Mouse (Mus musculus) gastrocnemius, adult 2 months (tissue): ENCODE data around the gene Ndc1. TPM values are rescaled to one million over a fixed set of nuclear protein-coding genes. Genes with fewer than 3 reads are reported as not detected.

Source experiments
- DNase-seq: peaks from one replicate; pipeline ENCODE4 v3.0.0; 2022
- H3K27ac ChIP-seq: fragments of 200-600 bp; 2 replicates; pipeline ENCODE4 v1.8.1; 2022; ENCODE audit warnings: mild to moderate bottlenecking
- H3K4me3 ChIP-seq: fragments of 200-600 bp; 2 replicates; pipeline ENCODE4 v1.8.1; 2022; ENCODE audit warnings: mild to moderate bottlenecking, moderate library complexity
- CTCF ChIP-seq: fragments of 200-600 bp; IDR thresholded peaks from 2 replicates; pipeline ENCODE4 v1.8.1; 2022; ENCODE audit warnings: antibody characterized with exemption, mild to moderate bottlenecking, moderate library complexity
- intact Hi-C: fragments of 180-260 bp; cut with DNase I; formaldehyde crosslinking; loops from one replicate; pipeline ENCODE4 v1.15.1; 2025
- total RNA-seq, 2 experiments: library from RNA; stranded (reverse); gene quantifications; 2 replicates each; pipeline ENCODE4 v1.2.3; 2021

The Ndc1 gene
- total RNA-seq, 2 experiments from 2014 or later: 6.0 to 8.4 TPM

DNA sequence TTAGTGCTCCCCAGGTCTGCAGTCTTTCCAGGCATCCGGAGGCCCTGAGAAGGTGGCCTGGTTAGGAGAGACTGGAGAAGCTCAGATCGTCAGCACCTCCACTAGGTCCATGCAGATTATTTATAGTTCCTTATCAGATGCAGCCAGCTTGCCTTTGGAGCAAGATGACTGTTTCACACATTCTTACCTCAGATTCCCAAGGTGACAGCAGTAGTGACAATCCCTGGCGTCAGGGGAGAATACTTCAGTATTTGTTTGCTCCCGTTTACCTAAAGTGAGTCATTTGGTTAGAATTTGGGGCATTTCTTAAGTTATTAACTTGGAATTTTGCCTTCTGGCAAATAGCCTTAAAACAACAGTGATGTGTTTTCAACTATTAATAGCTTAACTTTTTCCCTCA is 7.1 kb downstream of the Ndc1 start:
- no peak for TF ChIP-seq CTCF
- no peak overlapping the region; the same call in 1 of the 2 replicates for H3K27ac ChIP-seq
- no peak for DNase-seq
- intact Hi-C loops: no loop called here
- H3K4me3 ChIP-seq: no peak overlapping the region

DNA sequence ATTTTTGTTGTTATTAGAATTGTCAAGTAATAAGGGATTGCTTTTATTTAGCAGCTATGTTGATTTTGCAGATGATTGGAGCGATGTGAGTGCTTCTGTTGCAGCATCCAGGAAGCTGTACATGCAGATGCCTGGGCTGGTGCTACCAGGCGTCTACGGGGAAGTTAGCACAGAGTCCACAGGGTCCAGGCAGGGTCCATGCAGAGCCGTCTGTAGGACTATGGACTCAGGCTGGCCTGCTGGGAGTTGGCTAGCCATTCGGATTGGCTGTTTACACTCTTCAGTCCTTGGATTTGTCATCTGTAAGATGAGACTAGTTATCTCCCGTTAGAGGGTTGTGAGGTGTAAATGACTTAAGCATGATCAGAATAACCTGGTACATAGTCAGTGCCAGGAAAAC is 11.4 kb downstream of the Ndc1 start:
- no peak for TF ChIP-seq CTCF
- intact Hi-C loops: no loop called here
- Histone ChIP-seq H3K4me3 (no peak overlapping the region), H3K27ac (peak overlapping the region; percentile 67; the same call in 1 of the 2 replicates)
- peak; percentile 42 for DNase-seq

DNA sequence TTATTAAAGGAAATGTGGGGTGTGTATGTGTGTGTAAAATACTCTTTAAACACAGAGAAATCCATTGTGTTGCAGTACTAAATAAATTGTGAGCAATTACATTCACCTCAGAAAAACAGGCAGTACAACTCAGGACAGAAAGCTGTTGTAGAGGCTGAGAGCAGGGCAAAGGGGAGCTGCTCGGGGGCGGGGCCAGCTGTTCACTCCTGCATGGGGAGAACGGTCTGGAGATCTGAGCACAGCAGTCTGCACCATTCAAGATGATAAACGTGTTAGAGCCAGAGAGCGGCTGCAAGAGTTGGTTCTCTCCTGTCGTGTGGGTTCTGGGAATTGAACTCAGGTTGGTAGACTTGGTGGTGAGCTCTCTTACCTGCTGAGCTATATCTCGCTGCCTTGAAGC is 13.3 kb downstream of the Ndc1 start:
- DNase-seq: no peak
- intact Hi-C loops: no loop called here
- no peak for TF ChIP-seq CTCF
- Histone ChIP-seq H3K27ac (no peak overlapping the region), H3K4me3 (no peak overlapping the region)

DNA sequence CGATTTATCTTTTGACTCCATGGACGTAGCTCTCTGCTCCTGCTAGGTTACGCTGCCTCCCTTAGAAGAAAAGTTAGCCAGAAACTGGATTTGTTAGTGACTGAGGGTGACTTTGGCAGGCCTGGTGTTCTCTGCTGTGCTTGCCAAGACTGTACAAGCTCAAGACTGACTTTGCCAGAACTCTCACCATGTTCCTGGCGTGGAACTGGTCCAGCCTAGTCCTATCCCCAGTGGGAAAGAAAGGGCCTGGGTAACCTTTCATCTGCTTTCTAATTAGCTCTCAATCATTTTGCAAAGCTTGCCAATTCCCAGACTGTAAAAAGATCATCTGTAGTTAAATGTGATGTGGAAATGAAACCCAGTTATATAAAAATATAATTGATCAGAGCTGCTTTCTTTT is 19.5 kb downstream of the Ndc1 start:
- Histone ChIP-seq H3K4me3 (no peak overlapping the region), H3K27ac (no peak overlapping the region)
- peak; percentile 44 for DNase-seq
- no peak for TF ChIP-seq CTCF
- intact Hi-C loops: no loop called here

DNA sequence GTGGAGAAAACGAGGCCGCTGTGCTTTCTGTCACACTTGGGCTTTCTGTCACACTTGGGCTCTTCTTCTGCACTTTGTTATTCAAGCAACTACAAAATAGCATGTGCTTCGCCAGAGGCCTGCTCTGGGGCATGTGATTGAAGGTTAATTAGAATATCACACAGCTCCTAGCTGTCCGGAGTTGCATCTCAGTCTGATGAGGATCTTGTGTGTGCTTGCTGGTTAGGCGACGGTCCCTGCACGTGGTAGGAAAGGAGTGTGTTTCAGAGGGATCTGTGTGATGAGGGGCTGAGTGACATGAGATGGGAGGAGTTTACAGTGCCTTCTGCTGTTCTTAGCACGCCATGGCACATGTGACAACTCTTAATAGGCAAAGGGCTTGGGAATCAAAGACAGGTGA is 19.9 kb downstream of the Ndc1 start:
- no peak overlapping the region for H3K4me3 ChIP-seq
- no peak for DNase-seq
- no peak for TF ChIP-seq CTCF
- H3K27ac ChIP-seq: no peak overlapping the region
- intact Hi-C loops: no loop called here

DNA sequence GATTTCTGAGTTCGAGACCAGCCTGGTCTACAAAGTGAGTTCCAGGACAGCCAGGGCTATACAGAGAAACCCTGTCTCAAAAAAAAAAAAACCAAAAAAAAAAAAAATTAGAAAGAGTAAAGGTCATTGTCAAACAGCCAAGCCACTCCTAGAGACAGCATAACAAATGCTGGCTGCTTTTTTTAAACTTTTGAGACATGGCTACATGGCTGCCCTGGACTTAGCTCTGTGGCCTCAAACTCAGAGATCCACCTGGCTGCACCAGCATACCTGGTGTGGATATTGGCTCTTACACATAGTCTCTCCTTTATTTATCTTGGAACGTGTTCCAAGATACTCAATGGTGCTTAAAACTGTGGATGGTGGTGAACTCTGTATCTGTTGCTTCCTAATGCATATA is 20.7 kb downstream of the Ndc1 start:
- no peak overlapping the region for H3K4me3 ChIP-seq
- no peak for TF ChIP-seq CTCF
- intact Hi-C loops: no loop called here
- H3K27ac ChIP-seq: no peak overlapping the region
- DNase-seq: no peak

DNA sequence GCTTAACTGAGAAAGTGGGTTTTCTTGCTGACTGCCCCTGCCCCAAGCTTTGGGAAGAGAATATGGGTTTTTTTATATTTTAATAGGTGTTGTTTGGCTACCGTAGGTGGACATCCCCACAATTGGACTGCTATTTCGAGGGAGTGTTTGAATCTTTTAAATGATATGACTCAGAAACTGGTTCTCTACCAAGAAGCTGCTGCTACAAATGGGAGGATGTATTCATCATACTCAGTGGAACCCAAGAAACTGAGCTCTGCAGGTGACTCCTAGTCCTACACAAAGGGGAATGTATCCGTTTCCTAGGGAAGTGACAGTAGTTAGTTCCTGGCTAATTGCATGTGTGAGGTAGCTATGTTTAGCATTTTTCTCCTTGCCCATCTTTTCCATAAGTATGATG is 21.8 kb downstream of the Ndc1 start:
- Histone ChIP-seq H3K27ac (no peak overlapping the region), H3K4me3 (no peak overlapping the region)
- TF ChIP-seq CTCF: no peak
- intact Hi-C loops: no loop called here
- DNase-seq: no peak

DNA sequence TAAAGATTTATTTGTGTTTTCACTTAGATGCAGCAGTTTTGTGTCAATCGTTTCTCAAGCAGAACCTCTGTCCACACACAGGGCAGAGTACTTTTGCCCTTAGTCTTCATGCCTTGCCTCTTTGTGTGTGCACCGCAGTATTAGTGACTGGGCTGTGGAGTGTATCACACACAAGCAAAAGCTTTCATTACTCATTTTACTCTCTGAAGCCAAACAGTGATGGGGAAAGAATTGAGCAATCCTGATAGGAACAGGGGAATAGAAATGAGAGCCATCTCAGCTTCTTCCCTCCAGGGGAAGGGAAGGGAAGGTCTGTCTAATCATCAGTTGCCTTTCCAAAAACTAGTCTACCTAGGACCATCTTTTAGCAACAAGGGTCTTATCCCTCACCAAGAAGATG is 26.2 kb downstream of the Ndc1 start:
- Histone ChIP-seq H3K27ac (no peak overlapping the region), H3K4me3 (no peak overlapping the region)
- TF ChIP-seq CTCF: no peak
- DNase-seq: no peak
- intact Hi-C loops: no loop called here

DNA sequence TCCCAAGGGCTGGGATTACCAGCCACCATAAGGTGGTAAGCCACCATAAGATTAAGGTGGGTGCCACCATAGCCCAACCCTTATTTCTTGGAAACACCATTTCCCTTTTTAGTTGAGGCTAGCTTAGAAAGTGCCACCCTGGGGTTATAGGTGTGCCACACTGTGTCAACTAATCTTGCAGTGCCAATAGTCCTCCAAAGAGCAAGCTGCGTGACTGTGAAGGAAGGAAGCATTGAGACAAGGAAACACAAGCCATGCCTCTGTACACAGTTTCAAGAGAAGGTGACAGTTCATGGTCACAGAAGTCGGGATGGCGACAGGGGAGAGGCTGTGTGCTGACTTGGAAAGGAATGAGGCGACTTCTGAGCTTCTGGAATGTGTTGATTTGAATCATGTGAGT is 52.6 kb downstream of the Ndc1 start:
- DNase-seq: no peak
- Histone ChIP-seq H3K4me3 (no peak overlapping the region), H3K27ac (no peak overlapping the region)
- intact Hi-C loops: loop anchor here (5.0 kb wide), 1 partner anchor 182 kb away; no protein-coding TSS in a partner anchor
- TF ChIP-seq CTCF: no peak

DNA sequence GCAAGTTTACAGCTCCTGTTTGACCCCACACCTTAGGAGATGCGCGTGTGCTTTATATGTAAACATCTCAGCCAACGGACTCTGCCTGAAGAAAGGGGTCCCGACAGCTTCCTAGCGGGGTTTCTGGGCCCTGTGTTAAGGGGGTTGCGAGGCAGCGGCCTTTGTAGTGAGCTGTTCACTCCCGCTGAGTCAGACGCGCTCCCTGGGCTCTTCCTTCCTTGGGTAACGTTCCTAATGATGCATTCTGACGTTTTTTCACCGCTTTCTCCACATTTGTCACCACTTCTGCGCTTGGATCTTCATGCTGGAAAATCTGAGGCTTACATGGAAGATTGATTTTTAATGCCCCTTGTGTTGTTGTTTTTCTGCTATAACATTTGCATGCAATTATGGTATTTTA is 54.1 kb downstream of the Ndc1 start:
- no peak overlapping the region for H3K4me3 ChIP-seq
- intact Hi-C loops: loop anchor here (1.0 to 5.0 kb wide), 2 partner anchors 181 to 232 kb away; no protein-coding TSS in a partner anchor
- no peak for TF ChIP-seq CTCF
- no peak for DNase-seq
- H3K27ac ChIP-seq: no peak overlapping the region

DNA sequence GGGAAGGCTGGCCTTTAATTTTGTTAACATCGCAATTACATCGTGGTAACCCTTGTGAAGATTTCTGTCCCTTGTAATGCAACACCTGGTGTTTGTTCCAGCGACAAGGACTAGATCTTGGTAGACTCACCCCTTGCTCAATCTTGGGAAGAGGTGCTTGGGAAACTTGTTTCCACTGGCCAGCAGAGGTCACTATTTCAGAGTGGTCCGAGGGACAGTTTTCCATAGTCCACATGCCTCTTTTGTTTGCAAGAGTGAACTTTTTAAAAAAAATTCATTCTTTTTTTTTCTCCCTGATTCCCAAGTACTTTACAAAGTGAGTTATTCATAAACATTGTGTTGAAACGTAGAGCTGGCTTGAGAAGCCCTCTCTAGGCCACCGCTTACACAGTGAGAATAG is 54.6 kb downstream of the Ndc1 start:
- Histone ChIP-seq H3K27ac (no peak overlapping the region), H3K4me3 (no peak overlapping the region)
- intact Hi-C loops: loop anchor here (1.0 to 5.0 kb wide), 2 partner anchors 180 to 231 kb away; no protein-coding TSS in a partner anchor
- DNase-seq: no peak
- peak; percentile 70 for TF ChIP-seq CTCF

DNA sequence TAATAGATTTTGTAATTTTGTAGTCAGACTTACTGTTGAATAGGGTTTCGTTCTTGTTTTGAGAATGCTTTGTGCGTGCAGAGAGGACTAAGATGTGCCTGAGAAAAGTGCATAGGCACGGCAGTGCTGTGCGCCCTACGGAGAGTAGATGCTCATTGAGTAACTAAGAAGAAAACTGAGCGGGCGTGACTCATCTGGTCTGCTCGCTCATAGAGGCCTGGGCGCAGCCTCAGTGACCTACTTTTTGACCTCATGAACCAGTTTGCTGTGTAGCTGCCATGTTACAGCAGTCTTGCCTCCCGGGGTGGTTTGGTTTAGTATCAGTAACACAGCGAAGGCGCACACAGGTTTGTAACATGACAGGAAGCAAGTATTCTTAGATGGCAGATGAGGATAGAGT is 58.0 kb downstream of the Ndc1 start:
- Histone ChIP-seq H3K27ac (no peak overlapping the region), H3K4me3 (no peak overlapping the region)
- intact Hi-C loops: no loop called here
- no peak for TF ChIP-seq CTCF
- DNase-seq: no peak

DNA sequence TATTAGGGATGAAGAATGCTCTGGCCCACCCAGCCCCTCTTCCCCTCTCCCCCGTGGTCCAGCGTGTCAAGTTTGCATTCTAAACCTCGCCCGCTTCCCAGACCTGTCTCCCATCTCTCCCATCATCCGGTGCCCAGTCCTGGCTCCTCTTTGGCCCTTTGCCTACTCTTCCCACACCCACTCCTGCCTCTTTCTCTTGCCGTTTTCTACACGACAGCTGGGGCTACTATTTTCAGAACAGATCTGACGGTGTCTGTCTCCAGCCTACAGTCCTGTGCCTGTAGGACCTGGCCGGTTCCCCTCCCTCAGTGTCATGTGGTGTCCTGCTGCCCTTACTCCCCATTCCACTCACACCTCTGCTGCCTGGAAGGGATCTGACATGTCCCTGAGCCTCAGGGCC is 59.0 kb downstream of the Ndc1 start:
- no peak for TF ChIP-seq CTCF
- intact Hi-C loops: no loop called here
- peak; percentile 51 for DNase-seq
- peak overlapping the region; percentile 57; the same call in 1 of the 2 replicates for H3K27ac ChIP-seq
- H3K4me3 ChIP-seq: no peak overlapping the region

DNA sequence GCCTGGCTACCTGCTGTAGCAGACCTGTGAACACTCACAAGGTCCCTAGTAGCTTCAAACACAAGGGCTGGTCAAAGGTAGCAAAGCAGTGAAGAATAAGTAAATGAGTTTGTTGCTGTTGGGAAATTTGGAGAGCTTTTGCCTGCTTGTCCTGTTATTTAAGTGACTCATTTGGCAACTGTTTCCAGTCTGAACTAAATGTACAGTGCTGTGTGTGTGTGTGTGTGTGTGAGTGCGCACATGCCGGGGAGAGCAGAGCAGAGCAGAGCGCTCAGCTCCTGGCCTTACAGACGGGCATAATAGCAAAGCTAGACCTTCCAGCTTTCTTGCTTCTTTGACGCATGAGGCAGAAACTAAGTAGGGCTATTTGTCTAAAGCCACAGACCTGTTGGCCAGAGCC is 65.1 kb downstream of the Ndc1 start:
- Histone ChIP-seq H3K4me3 (no peak overlapping the region), H3K27ac (no peak overlapping the region)
- no peak for DNase-seq
- intact Hi-C loops: no loop called here
- no peak for TF ChIP-seq CTCF

DNA sequence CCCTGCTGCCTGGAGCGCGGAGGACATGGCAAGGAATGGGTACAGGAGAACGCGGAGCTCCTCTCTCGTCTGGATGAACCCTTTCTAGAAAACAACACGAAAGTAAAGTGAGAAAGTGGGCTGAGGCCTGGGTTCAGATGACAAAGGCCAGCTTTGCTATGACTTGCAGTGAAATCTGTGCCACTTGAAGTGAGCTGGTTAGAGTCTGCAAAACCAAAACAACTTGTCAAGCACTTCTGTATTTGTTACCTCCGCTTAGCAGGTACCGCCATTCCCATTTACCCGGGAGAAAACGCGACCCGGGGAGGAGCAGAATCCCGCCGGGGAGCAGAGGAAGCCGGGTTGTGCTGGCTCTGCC is 66.4 kb downstream of the Ndc1 start:
- Histone ChIP-seq H3K4me3 (peak overlapping the region; percentile 86), H3K27ac (peak overlapping the region; percentile 77)
- intact Hi-C loops: no loop called here
- no peak for TF ChIP-seq CTCF
- no peak for DNase-seq
